Mouse (Mus musculus) liver, embryonic 14.5 days (tissue): ENCODE measurements at regions not wholly inside any gene's neighbourhood (a gene's known extent, or its start where the extent isn't known, plus 50 kb on each side); places are given as distances from the start of the nearest gene placed in this dataset.

Source experiments
- CTCF ChIP-seq: IDR thresholded peaks from 2 replicates; pipeline ENCODE4 v1.5.1; 2016; ENCODE audit warnings: antibody characterized with exemption, low read depth, control low read depth
- EP300 ChIP-seq: IDR thresholded peaks from 2 replicates; pipeline ENCODE4 v1.6.1; 2016; ENCODE audit warnings: antibody characterized with exemption, low read depth

GRCm38 (mm10) chr12:45184510-45184909, 110.0 kb upstream of the Stxbp6 start:
- TF ChIP-seq CTCF (no peak), EP300 (no peak)
